8 mouse cellular contexts compared by ENCODE assay signal in the genomic region with DNA sequence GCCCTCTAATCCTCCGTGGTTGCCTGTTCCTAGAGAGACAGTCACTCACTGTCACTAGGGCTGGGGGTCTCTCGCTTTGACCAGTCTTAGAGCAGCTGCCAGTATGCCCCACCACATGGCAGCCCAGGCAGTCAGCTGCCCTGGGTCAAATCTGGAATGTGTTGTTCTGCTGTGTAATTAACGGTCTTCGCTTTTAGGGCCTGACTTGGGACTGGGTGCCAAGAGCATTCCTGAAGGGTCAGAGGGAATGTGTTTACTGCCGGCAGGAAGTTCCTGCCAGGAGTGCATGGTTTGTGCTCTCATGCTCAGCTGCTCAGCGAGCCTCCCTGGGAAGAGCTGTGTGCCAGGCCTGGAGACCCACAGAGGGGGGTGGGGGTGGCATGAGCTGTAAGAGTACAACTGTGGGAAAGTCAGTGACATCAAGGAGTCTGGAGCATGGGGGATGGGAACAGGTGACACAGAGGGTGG.
DNase-seq lines count a peak whose midpoint lies in the region; ATAC-seq and TF ChIP-seq lines count a peak whose summit lies in the region.

No protein-coding gene starts in this region.

- DNase-seq in forebrain, embryonic 10.5 days (ENCODE audit: extremely low spot score, low spot score) = no peak
- peak; percentile 70 for DNase-seq in lung, embryonic 14.5 days
- peak; percentile 26 for DNase-seq in yolk sac, embryonic 10.5 days (ENCODE audit: low spot score)
- DNase-seq in frontal cortex, postnatal 36 days (ENCODE audit: low spot score in 2 of 2) = no peak

- peaks cover 8% of the 10 kb centered on the region for H3K4me1 ChIP-seq in forebrain, embryonic 10.5 days
- no peaks in the 10 kb centered on the region for H3K4me1 ChIP-seq in forebrain, embryonic 12.5 days
- H3K4me1 ChIP-seq in embryonic facial prominence, embryonic 15.5 days = peaks cover 13% of the 10 kb centered on the region
- H3K4me1 ChIP-seq in hindbrain, embryonic 16.5 days (ENCODE audit: control insufficient read depth, insufficient read depth, low read depth, low read length) = peaks cover 4% of the 10 kb centered on the region
- H3K4me1 ChIP-seq in lung, embryonic 14.5 days (ENCODE audit: insufficient read depth) = peaks cover 9% of the 10 kb centered on the region; the same call in 1 of the 2 replicates

- TF ChIP-seq CTCF in lung, embryonic 14.5 days (IDR thresholded peaks at IDR 0.05; ENCODE audit: low read depth) = no peak

- 0 out of 2 replicates have a peak overlapping the region, but pooled peaks have one; percentile 1 for H3K27ac ChIP-seq in forebrain, embryonic 10.5 days
- no peak overlapping the region for H3K27ac ChIP-seq in forebrain, embryonic 12.5 days
- peak overlapping the region; percentile 55 for H3K27ac ChIP-seq in embryonic facial prominence, embryonic 15.5 days (replicated peaks)
- no peak overlapping the region for H3K27ac ChIP-seq in hindbrain, embryonic 16.5 days (ENCODE audit: low read depth, low read length)
- peak overlapping the region; percentile 33; the same call in 1 of the 2 replicates for H3K27ac ChIP-seq in lung, embryonic 14.5 days (ENCODE audit: low read depth)

- H3K9me3 ChIP-seq in forebrain, embryonic 10.5 days = no peaks in the 10 kb centered on the region; the same call in 1 of the 2 replicates
- no peaks in the 10 kb centered on the region for H3K9me3 ChIP-seq in forebrain, embryonic 12.5 days
- H3K9me3 ChIP-seq in embryonic facial prominence, embryonic 15.5 days (replicated peaks) = no peaks in the 10 kb centered on the region
- H3K9me3 ChIP-seq in hindbrain, embryonic 16.5 days (ENCODE audit: control insufficient read depth, low read length) = no peaks in the 10 kb centered on the region; the same call in none of the 2 replicates
- no peaks in the 10 kb centered on the region for H3K9me3 ChIP-seq in lung, embryonic 14.5 days (ENCODE audit: low read depth, low read length)

- WGBS in forebrain, embryonic 10.5 days = 52% methylated on average over 6 of the region's 6 CpGs
- WGBS in forebrain, embryonic 12.5 days = 50% methylated on average over 6 of the region's 6 CpGs
- WGBS in embryonic facial prominence, embryonic 15.5 days = 10% methylated on average over 6 of the region's 6 CpGs
- WGBS in hindbrain, embryonic 16.5 days = 32% methylated on average over 6 of the region's 6 CpGs
- 8% methylated on average over 6 of the region's 6 CpGs for WGBS in lung, embryonic 14.5 days

- no peak; the same call in 1 of the 2 replicates for ATAC-seq in forebrain, embryonic 12.5 days (ENCODE audit: low FRiP score)
- peak; percentile 81 for ATAC-seq in embryonic facial prominence, embryonic 15.5 days (ENCODE audit: insufficient number of reproducible peaks, low FRiP score, low TSS enrichment, low read depth)
- ATAC-seq in hindbrain, embryonic 16.5 days = peak; percentile 85
- ATAC-seq in lung, embryonic 14.5 days (ENCODE audit: insufficient read depth) = peak; percentile 73
- ATAC-seq in megakaryocyte, adult 5-6 weeks (ENCODE audit: poor library complexity, severe bottlenecking) = no peak

- H3K36me3 ChIP-seq in forebrain, embryonic 10.5 days (replicated peaks) = no peaks in the 10 kb centered on the region
- no peaks in the 10 kb centered on the region for H3K36me3 ChIP-seq in forebrain, embryonic 12.5 days (replicated peaks)
- H3K36me3 ChIP-seq in embryonic facial prominence, embryonic 15.5 days = no peaks in the 10 kb centered on the region
- no peaks in the 10 kb centered on the region for H3K36me3 ChIP-seq in hindbrain, embryonic 16.5 days (ENCODE audit: control insufficient read depth, insufficient read depth, low read length)
- H3K36me3 ChIP-seq in lung, embryonic 14.5 days (ENCODE audit: insufficient read depth) = no peaks in the 10 kb centered on the region

- no peak overlapping the region for H3K4me2 ChIP-seq in forebrain, embryonic 12.5 days
- no peak overlapping the region for H3K4me2 ChIP-seq in embryonic facial prominence, embryonic 15.5 days (replicated peaks)
- H3K4me2 ChIP-seq in hindbrain, embryonic 16.5 days (ENCODE audit: low read length) = no peak overlapping the region
- H3K4me2 ChIP-seq in lung, embryonic 14.5 days = no peak overlapping the region

- H3K9ac ChIP-seq in forebrain, embryonic 12.5 days = no peak overlapping the region
- H3K9ac ChIP-seq in embryonic facial prominence, embryonic 15.5 days = no peak overlapping the region
- no peak overlapping the region for H3K9ac ChIP-seq in hindbrain, embryonic 16.5 days (ENCODE audit: low read depth, low read length)
- H3K9ac ChIP-seq in lung, embryonic 14.5 days = no peak overlapping the region

- no peak overlapping the region for H3K4me3 ChIP-seq in forebrain, embryonic 10.5 days
- no peak overlapping the region for H3K4me3 ChIP-seq in forebrain, embryonic 12.5 days (replicated peaks)
- no peak overlapping the region for H3K4me3 ChIP-seq in embryonic facial prominence, embryonic 15.5 days (replicated peaks)
- no peak overlapping the region for H3K4me3 ChIP-seq in hindbrain, embryonic 16.5 days (ENCODE audit: low read length)
- no peak overlapping the region for H3K4me3 ChIP-seq in lung, embryonic 14.5 days (ENCODE audit: low read depth, low read length)

- H3K27me3 ChIP-seq in forebrain, embryonic 10.5 days (ENCODE audit: poor library complexity, severe bottlenecking) = no peaks in the 10 kb centered on the region
- H3K27me3 ChIP-seq in forebrain, embryonic 12.5 days = no peaks in the 10 kb centered on the region
- H3K27me3 ChIP-seq in embryonic facial prominence, embryonic 15.5 days = no peaks in the 10 kb centered on the region
- no peaks in the 10 kb centered on the region for H3K27me3 ChIP-seq in hindbrain, embryonic 16.5 days (replicated peaks; ENCODE audit: control insufficient read depth, insufficient read depth, low read length)
- no peaks in the 10 kb centered on the region for H3K27me3 ChIP-seq in lung, embryonic 14.5 days (ENCODE audit: insufficient read depth, low read length)

Comparison
In these comparisons a context has a peak if more than half of its experiments do, and no peak if none do; other contexts are left out.
1. H3K27ac ChIP-seq: peak in forebrain, embryonic 10.5 days (single experiment), embryonic facial prominence, embryonic 15.5 days (single experiment) and lung, embryonic 14.5 days (single experiment); none in forebrain, embryonic 12.5 days (single experiment) and hindbrain, embryonic 16.5 days (single experiment).
2. DNase-seq: peak in lung, embryonic 14.5 days (single experiment) and yolk sac, embryonic 10.5 days (single experiment); none in forebrain, embryonic 10.5 days (single experiment) and frontal cortex, postnatal 36 days (0 of 2).
3. ATAC-seq: peak in embryonic facial prominence, embryonic 15.5 days (single experiment), hindbrain, embryonic 16.5 days (single experiment) and lung, embryonic 14.5 days (single experiment); none in forebrain, embryonic 12.5 days (single experiment) and megakaryocyte, adult 5-6 weeks (single experiment).